Mouse (Mus musculus): Measurements from ENCODE around the gene Slc4a7. TPM values are rescaled to one million over a fixed set of nuclear protein-coding genes. Genes with fewer than 3 reads are reported as not detected.
"Not testable (repeated sequence)": the region's sequence is repeated elsewhere in the genome, so short reads cannot be mapped to it uniquely, and the experiment has no call there.

Gene Slc4a7
- polyA plus RNA-seq, 1 experiment from 2014 or later = 33.4 TPM

DNA sequence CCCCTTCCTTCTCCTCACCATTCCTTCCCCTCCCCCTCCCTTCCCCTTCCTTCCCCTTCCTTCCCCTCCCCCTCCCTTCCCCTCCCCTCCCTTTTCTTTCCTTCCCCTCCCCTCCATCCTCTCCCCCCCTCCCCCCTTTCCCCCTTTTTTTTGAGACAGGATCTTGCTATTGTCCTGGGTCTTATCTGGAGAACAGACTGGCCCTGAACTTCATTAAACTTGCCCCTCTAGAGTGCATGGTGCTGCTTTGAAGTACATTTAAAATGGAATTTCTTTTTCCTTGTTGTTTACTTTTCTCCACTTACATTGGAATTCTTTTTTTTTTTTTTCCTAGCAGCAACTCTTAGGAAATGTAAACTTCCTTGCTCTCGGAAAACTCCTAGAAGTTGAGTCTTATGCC lies 6.9 kb downstream of the Slc4a7 start:
- Histone ChIP-seq H3K9me3 (no peaks in the 10 kb centered on the region), H3K27ac (replicated peaks) (no peak overlapping the region), H3K4me3 (no peak overlapping the region), H3K4me1 (peaks cover 24% of the 10 kb centered on the region), H3K27me3 (replicated peaks; ENCODE audit: low read depth, poor library complexity, severe bottlenecking) (no peaks in the 10 kb centered on the region), H3K36me3 (replicated peaks) (peaks cover 53% of the 10 kb centered on the region)
- DNase-seq (ENCODE audit: low spot score) = no peak
- WGBS = 88% methylated on average over 1 of the region's 1 CpGs

- H3K4me3 ChIP-seq = no peak overlapping the region
- no peaks in the 10 kb centered on the region for H3K9me3 ChIP-seq
- DNase-seq (ENCODE audit: low spot score) = no peak
- H3K4me1 ChIP-seq = no peaks in the 10 kb centered on the region
- H3K27me3 ChIP-seq (replicated peaks; ENCODE audit: low read depth, poor library complexity, severe bottlenecking) = no peaks in the 10 kb centered on the region
- H3K36me3 ChIP-seq (replicated peaks) = peaks cover 32% of the 10 kb centered on the region
- H3K27ac ChIP-seq (replicated peaks) = no peak overlapping the region
Observed at GRCm38 (mm10) chr14:14714130-14714529, 12.1 kb downstream of the Slc4a7 start.

- Histone ChIP-seq H3K27me3 (replicated peaks; ENCODE audit: low read depth, poor library complexity, severe bottlenecking) (no peaks in the 10 kb centered on the region), H3K27ac (replicated peaks) (no peak overlapping the region), H3K9me3 (no peaks in the 10 kb centered on the region), H3K4me1 (no peaks in the 10 kb centered on the region), H3K36me3 (replicated peaks) (peaks cover 21% of the 10 kb centered on the region), H3K4me3 (no peak overlapping the region)
- WGBS = 91% methylated on average over 2 of the region's 2 CpGs
- DNase-seq (ENCODE audit: low spot score) = no peak
Observed at GRCm38 (mm10) chr14:14715794-14716193, 13.7 kb downstream of the Slc4a7 start.

- Histone ChIP-seq H3K9me3 (no peaks in the 10 kb centered on the region), H3K27ac (replicated peaks) (no peak overlapping the region), H3K27me3 (replicated peaks; ENCODE audit: low read depth, poor library complexity, severe bottlenecking) (no peaks in the 10 kb centered on the region), H3K36me3 (replicated peaks) (peaks cover 20% of the 10 kb centered on the region), H3K4me3 (no peak overlapping the region), H3K4me1 (0 out of 2 replicates have a peak, but pooled peaks cover 3% of the 10 kb centered on the region)
- 82% methylated on average over 6 of the region's 6 CpGs for WGBS
- no peak for DNase-seq (ENCODE audit: low spot score)
Observed at GRCm38 (mm10) chr14:14716843-14717242, 14.8 kb downstream of the Slc4a7 start.

- 94% methylated on average over 4 of the region's 4 CpGs for WGBS
- peaks cover 23% of the 10 kb centered on the region for H3K36me3 ChIP-seq (replicated peaks)
- no peaks in the 10 kb centered on the region for H3K9me3 ChIP-seq
- H3K4me3 ChIP-seq = no peak overlapping the region
- H3K27me3 ChIP-seq (replicated peaks; ENCODE audit: low read depth, poor library complexity, severe bottlenecking) = no peaks in the 10 kb centered on the region
- no peak overlapping the region for H3K27ac ChIP-seq (replicated peaks)
- peaks cover 8% of the 10 kb centered on the region; the same call in 1 of the 2 replicates for H3K4me1 ChIP-seq
- no peak for DNase-seq (ENCODE audit: low spot score)
Observed at GRCm38 (mm10) chr14:14718556-14718955, 16.5 kb downstream of the Slc4a7 start.

DNA sequence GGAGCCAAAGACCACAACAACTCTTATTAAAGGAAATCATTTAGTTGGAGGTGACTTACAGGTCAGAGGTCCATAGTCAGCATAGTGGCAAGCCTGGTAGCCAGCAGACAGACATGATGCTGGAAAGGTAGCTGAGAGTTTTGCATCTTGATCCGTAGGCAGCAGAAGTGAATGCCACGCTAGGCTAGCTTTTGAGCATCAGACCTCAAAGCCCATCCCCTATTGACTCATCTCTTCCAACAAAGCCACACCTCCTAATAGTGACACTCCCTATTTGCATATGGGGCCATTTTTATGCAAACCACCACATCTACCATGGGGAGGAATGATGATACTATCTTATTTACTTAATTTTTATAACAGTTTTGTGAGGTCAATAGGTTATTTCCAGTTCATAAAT lies 79.1 kb downstream of the Slc4a7 start:
- no peak for DNase-seq (ENCODE audit: low spot score)
- Histone ChIP-seq H3K4me1 (no peaks in the 10 kb centered on the region), H3K9me3 (no peaks in the 10 kb centered on the region), H3K27me3 (replicated peaks; ENCODE audit: low read depth, poor library complexity, severe bottlenecking) (no peaks in the 10 kb centered on the region), H3K4me3 (no peak overlapping the region), H3K36me3 (replicated peaks) (peaks cover 93% of the 10 kb centered on the region), H3K27ac (replicated peaks) (no peak overlapping the region)
- WGBS = 89% methylated on average over 2 of the region's 2 CpGs

GRCm38 (mm10) chr14:14784223-14784622 lies 82.1 kb downstream of the Slc4a7 start:
- Histone ChIP-seq H3K36me3 (replicated peaks) (peaks cover 92% of the 10 kb centered on the region), H3K4me3 (no peak overlapping the region), H3K27ac (replicated peaks) (no peak overlapping the region), H3K9me3 (peaks cover 3% of the 10 kb centered on the region; the same call in 1 of the 2 replicates), H3K27me3 (replicated peaks; ENCODE audit: low read depth, poor library complexity, severe bottlenecking) (no peaks in the 10 kb centered on the region), H3K4me1 (no peaks in the 10 kb centered on the region)
- DNase-seq (ENCODE audit: low spot score) = no peak
- WGBS = 89% methylated on average over 1 of the region's 1 CpGs

- DNase-seq (ENCODE audit: low spot score) = no peak
- 100% methylated on average over 1 of the region's 1 CpGs for WGBS
- H3K36me3 ChIP-seq (replicated peaks) = peaks cover 90% of the 10 kb centered on the region
- no peaks in the 10 kb centered on the region for H3K4me1 ChIP-seq
- no peak overlapping the region for H3K4me3 ChIP-seq
- H3K9me3 ChIP-seq = peaks cover 3% of the 10 kb centered on the region; the same call in 1 of the 2 replicates
- H3K27ac ChIP-seq (replicated peaks) = no peak overlapping the region
- H3K27me3 ChIP-seq (replicated peaks; ENCODE audit: low read depth, poor library complexity, severe bottlenecking) = no peaks in the 10 kb centered on the region
Observed at GRCm38 (mm10) chr14:14786979-14787378, 84.9 kb downstream of the Slc4a7 start.

DNA sequence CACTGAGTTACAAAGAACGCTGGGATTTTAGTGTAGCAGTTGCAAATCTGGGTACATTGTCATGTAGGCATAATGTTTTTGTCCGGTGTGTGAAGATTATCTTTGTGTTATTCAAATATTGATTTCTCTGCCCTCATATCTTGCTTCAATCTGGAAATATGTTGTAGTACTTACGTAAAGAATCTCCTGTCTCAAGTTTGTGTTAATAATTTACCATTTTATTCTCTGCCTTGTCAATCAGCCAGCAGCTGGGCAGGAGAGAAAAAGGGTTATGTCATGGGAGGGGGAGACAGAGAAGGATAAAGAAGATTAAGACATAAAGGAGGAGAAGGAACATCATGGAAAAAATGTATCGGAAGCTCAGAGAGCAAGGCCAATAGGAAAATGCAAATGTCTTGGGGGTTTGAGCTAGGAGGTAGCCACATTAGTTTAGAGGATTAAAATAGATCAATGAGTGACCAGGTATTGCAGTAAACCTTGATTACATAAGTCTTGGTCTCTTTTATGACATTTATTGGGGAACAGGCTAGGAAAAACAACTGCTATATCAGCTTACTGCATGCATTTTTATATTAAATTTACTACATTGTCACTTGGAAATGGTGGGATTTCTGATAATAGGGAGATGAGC lies 87.9 kb downstream of the Slc4a7 start:
- WGBS = 94% methylated on average over 4 of the region's 4 CpGs
- H3K36me3 ChIP-seq (replicated peaks) = peaks cover 73% of the 10 kb centered on the region
- H3K4me1 ChIP-seq = no peaks in the 10 kb centered on the region
- peaks cover 3% of the 10 kb centered on the region; the same call in 1 of the 2 replicates for H3K9me3 ChIP-seq
- no peak overlapping the region for H3K27ac ChIP-seq (replicated peaks)
- no peak for DNase-seq (ENCODE audit: low spot score)
- H3K4me3 ChIP-seq = no peak overlapping the region
- no peaks in the 10 kb centered on the region for H3K27me3 ChIP-seq (replicated peaks; ENCODE audit: low read depth, poor library complexity, severe bottlenecking)

- Histone ChIP-seq H3K27me3 (replicated peaks; ENCODE audit: low read depth, poor library complexity, severe bottlenecking) (no peaks in the 10 kb centered on the region), H3K4me1 (peaks cover 10% of the 10 kb centered on the region), H3K9me3 (no peaks in the 10 kb centered on the region), H3K4me3 (no peak overlapping the region), H3K27ac (replicated peaks) (no peak overlapping the region), H3K36me3 (replicated peaks) (peaks cover 48% of the 10 kb centered on the region)
- 91% methylated on average over 5 of the region's 5 CpGs for WGBS
- no peak for DNase-seq (ENCODE audit: low spot score)
Observed at GRCm38 (mm10) chr14:14799861-14800260, 97.8 kb downstream of the Slc4a7 start.

- peaks cover 44% of the 10 kb centered on the region for H3K36me3 ChIP-seq (replicated peaks)
- no peak overlapping the region for H3K4me3 ChIP-seq
- no peaks in the 10 kb centered on the region for H3K27me3 ChIP-seq (replicated peaks; ENCODE audit: low read depth, poor library complexity, severe bottlenecking)
- peaks cover 10% of the 10 kb centered on the region for H3K4me1 ChIP-seq
- 95% methylated on average over 4 of the region's 4 CpGs for WGBS
- DNase-seq (ENCODE audit: low spot score) = no peak
- H3K27ac ChIP-seq (replicated peaks) = no peak overlapping the region
- H3K9me3 ChIP-seq = no peaks in the 10 kb centered on the region
Observed at GRCm38 (mm10) chr14:14800332-14800731, 98.3 kb downstream of the Slc4a7 start.

DNA sequence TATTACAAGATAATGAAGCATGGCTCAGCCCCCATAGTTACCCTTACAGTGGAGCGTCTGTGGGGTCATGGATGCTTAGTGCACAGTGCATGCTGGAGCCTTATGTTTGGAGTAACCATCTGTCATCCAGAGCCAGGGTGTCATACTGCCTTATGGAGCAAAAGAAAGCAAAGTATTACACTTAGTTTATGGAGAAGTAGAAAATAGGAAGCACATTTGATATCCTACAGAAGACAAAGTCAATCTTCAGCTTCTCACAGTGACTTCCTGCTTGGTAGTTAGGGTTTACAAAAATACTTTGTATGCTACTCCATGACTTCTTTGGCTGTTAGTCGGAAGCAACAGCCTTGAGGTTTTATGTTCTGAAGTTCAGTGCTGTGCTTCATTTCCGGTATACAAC lies 98.7 kb downstream of the Slc4a7 start:
- Histone ChIP-seq H3K27me3 (replicated peaks; ENCODE audit: low read depth, poor library complexity, severe bottlenecking) (no peaks in the 10 kb centered on the region), H3K9me3 (no peaks in the 10 kb centered on the region), H3K27ac (replicated peaks) (no peak overlapping the region), H3K4me1 (peaks cover 10% of the 10 kb centered on the region), H3K36me3 (replicated peaks) (peaks cover 40% of the 10 kb centered on the region), H3K4me3 (no peak overlapping the region)
- no peak for DNase-seq (ENCODE audit: low spot score)
- 93% methylated on average over 3 of the region's 3 CpGs for WGBS

DNA sequence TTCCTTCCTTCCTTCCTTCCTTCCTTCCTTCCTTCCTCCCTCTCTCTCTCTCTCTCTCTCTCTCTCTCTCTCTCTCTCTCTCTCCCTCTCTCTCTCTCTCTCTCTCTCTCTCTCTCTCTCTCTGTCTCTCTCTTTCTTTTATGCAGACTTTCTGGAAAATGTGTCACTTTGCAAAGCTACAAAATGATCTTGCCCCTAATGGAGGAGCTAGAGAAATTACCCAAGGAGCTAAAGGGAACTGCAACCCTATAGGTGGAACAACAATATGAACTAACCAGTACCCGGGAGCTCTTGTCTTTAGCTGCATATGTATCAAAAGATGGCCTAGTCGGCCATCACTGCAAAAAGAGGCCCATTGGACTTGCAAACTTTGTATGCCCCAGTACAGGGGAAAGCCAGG lies 101.0 kb downstream of the Slc4a7 start, which contains the start of gene Nek10:
Gene Nek10 (plus strand): TSS at position 301 of the 400 bp plus-strand sequence.
- WGBS = 66% methylated on average over 2 of the region's 2 CpGs
- Histone ChIP-seq H3K36me3 (replicated peaks) (peaks cover 20% of the 10 kb centered on the region), H3K4me1 (peaks cover 10% of the 10 kb centered on the region)
- not testable (repeated sequence) for DNase-seq (ENCODE audit: low spot score); H3K27ac ChIP-seq (replicated peaks); H3K4me3 ChIP-seq; H3K27me3 ChIP-seq (replicated peaks; ENCODE audit: low read depth, poor library complexity, severe bottlenecking); H3K9me3 ChIP-seq
